Comparison of ENCODE assay signal across 8 mouse cellular contexts in the genomic region with DNA sequence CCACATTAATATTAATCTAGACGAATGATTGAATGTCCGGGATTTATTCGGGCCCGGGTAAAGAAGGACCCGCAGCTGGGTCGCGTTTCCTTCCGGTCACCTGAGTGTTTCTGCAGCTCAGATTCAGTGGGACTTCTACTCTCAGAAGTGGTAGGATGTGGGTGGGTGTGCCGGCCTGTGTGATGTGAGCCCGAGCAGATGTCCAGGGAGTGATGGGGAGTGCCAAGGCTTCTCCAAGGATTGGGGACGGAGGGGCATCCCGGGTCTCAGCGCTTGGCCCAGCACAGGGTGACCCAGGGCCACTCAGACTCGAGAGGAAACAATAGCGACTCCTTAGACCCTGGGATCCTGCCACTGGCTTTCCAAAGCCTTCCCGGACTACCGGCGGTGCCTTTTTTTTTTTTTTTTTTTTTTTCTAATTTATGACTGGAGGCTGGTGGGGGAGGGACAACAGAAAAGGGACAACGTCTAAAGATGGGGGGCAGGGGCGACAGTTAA. TPM values are rescaled to one million over a fixed set of nuclear protein-coding genes. Genes with fewer than 3 reads are reported as not detected.
DNase-seq lines count a peak whose midpoint lies in the region; ATAC-seq lines count a peak whose summit lies in the region.

TSS of gene Slc1a2 (plus strand) at position 497 of the 498 bp plus-strand sequence.

- peaks cover 66% of the 10 kb centered on the region for H3K27me3 ChIP-seq in embryonic facial prominence, embryonic 13.5 days
- H3K27me3 ChIP-seq in intestine, embryonic 14.5 days (replicated peaks; ENCODE audit: control insufficient read depth, insufficient read depth, low read length), result peaks cover 29% of the 10 kb centered on the region
- peaks cover 73% of the 10 kb centered on the region for H3K27me3 ChIP-seq in liver, embryonic 15.5 days

- H3K9ac ChIP-seq in embryonic facial prominence, embryonic 13.5 days, result peak within 1 kb of the TSS; percentile 72
- peak within 1 kb of the TSS; percentile 31 for H3K9ac ChIP-seq in intestine, embryonic 14.5 days (ENCODE audit: low read length)
- no peak within 1 kb of the TSS for H3K9ac ChIP-seq in liver, embryonic 15.5 days

- DNase-seq in thymus, postnatal 4 days, result peak; percentile 9
- no peak for DNase-seq in thymus, postnatal 36 days
- DNase-seq in intestine, embryonic 14.5 days (ENCODE audit: low spot score), result peak; percentile 58
- DNase-seq in right cerebral cortex, postnatal 14 days, result peak; percentile 61
- no peak for DNase-seq in adrenal gland, postnatal 36 days
- no peak for DNase-seq in c-Kit-positive CD71-positive TER-119-positive erythroid progenitor cells, embryonic 14.5 days (ENCODE audit: low spot score)

- WGBS in embryonic facial prominence, embryonic 13.5 days, result 1% methylated on average over 20 of the region's 20 CpGs
- 2% methylated on average over 20 of the region's 20 CpGs for WGBS in intestine, embryonic 14.5 days
- WGBS in liver, embryonic 15.5 days (ENCODE audit: insufficient replicate concordance), result 1% methylated on average over 20 of the region's 20 CpGs

- peak; percentile 59; the same call in 1 of the 2 replicates for ATAC-seq in embryonic facial prominence, embryonic 13.5 days (ENCODE audit: insufficient number of reproducible peaks, insufficient read depth, low FRiP score, low TSS enrichment, low read depth)
- ATAC-seq in intestine, embryonic 14.5 days (replicated peaks; ENCODE audit: low FRiP score, low TSS enrichment, low read depth), result peak; percentile 41; the same call in 1 of the 2 replicates
- ATAC-seq in liver, embryonic 15.5 days (ENCODE audit: insufficient read depth), result no peak

- H3K4me3 ChIP-seq in embryonic facial prominence, embryonic 13.5 days, result peak within 1 kb of the TSS; percentile 67
- peak within 1 kb of the TSS; percentile 50 for H3K4me3 ChIP-seq in intestine, embryonic 14.5 days (ENCODE audit: low read depth, low read length)
- H3K4me3 ChIP-seq in liver, embryonic 15.5 days (replicated peaks), result peak within 1 kb of the TSS; percentile 44

- peaks cover 18% of the 10 kb centered on the region for H3K4me1 ChIP-seq in embryonic facial prominence, embryonic 13.5 days
- peaks cover 3% of the 10 kb centered on the region; the same call in 1 of the 2 replicates for H3K4me1 ChIP-seq in intestine, embryonic 14.5 days (replicated peaks; ENCODE audit: control insufficient read depth, insufficient read depth, low read length)
- no peaks in the 10 kb centered on the region for H3K4me1 ChIP-seq in liver, embryonic 15.5 days (replicated peaks)

- H3K4me2 ChIP-seq in embryonic facial prominence, embryonic 13.5 days, result peak within 1 kb of the TSS; percentile 98
- H3K4me2 ChIP-seq in intestine, embryonic 14.5 days (ENCODE audit: low read length), result peak within 1 kb of the TSS; percentile 91
- peak within 1 kb of the TSS; percentile 67 for H3K4me2 ChIP-seq in liver, embryonic 15.5 days

- no peaks in the 10 kb centered on the region for H3K9me3 ChIP-seq in embryonic facial prominence, embryonic 13.5 days
- no peaks in the 10 kb centered on the region for H3K9me3 ChIP-seq in intestine, embryonic 14.5 days (ENCODE audit: control insufficient read depth, low read length)
- no peaks in the 10 kb centered on the region for H3K9me3 ChIP-seq in liver, embryonic 15.5 days (replicated peaks)

- no peak within 1 kb of the TSS for H3K27ac ChIP-seq in embryonic facial prominence, embryonic 13.5 days
- no peak within 1 kb of the TSS for H3K27ac ChIP-seq in intestine, embryonic 14.5 days (ENCODE audit: low read depth)
- no peak within 1 kb of the TSS for H3K27ac ChIP-seq in liver, embryonic 15.5 days (replicated peaks)

- no peaks in the 10 kb centered on the region for H3K36me3 ChIP-seq in embryonic facial prominence, embryonic 13.5 days
- no peaks in the 10 kb centered on the region for H3K36me3 ChIP-seq in intestine, embryonic 14.5 days (ENCODE audit: control insufficient read depth, insufficient read depth, low read length)
- no peaks in the 10 kb centered on the region for H3K36me3 ChIP-seq in liver, embryonic 15.5 days (replicated peaks)

RNA-seq across cellular contexts. Expression of gene Slc1a2, which starts in this region (rescaled TPM):
- polyA plus RNA-seq in embryonic facial prominence, embryonic 13.5 days (2015; fragmentation: Nextera tagmentation; extraction: Ambion mirVana), result 0.73 and 0.81 TPM in 2 replicates
- polyA plus RNA-seq in intestine, embryonic 14.5 days (2014; fragmentation: Nextera tagmentation; extraction: Ambion mirVana), result 0.34 and 0.78 TPM in 2 replicates
- 1.1 and 1.7 TPM in 2 replicates for polyA plus RNA-seq in liver, embryonic 15.5 days (2015; fragmentation: Nextera tagmentation; extraction: Ambion mirVana)
- total RNA-seq in adrenal gland, postnatal 36 days (2021), result under 1 TPM; 0.03 to 0.16 TPM

Comparison
In these comparisons a context has a peak if more than half of its experiments do, and no peak if none do; other contexts are left out.
1. DNase-seq: peak in thymus, postnatal 4 days (single experiment) and right cerebral cortex, postnatal 14 days (single experiment); none in thymus, postnatal 36 days (0 of 2), adrenal gland, postnatal 36 days (0 of 2) and c-Kit-positive CD71-positive TER-119-positive erythroid progenitor cells, embryonic 14.5 days (single experiment).
2. Peak in ATAC-seq, H3K4me3 ChIP-seq, H3K9ac ChIP-seq and H3K4me2 ChIP-seq in embryonic facial prominence, embryonic 13.5 days; RNA of the gene not detected or under 1 TPM.
3. Peak in DNase-seq, ATAC-seq, H3K4me3 ChIP-seq, H3K9ac ChIP-seq and H3K4me2 ChIP-seq in intestine, embryonic 14.5 days; RNA of the gene not detected or under 1 TPM.
4. Peak in every context shown above with its lines, with median percentiles within 50 percentile points of each other: H3K4me2 ChIP-seq and H3K4me3 ChIP-seq.